Mouse (Mus musculus) cerebellum, adult 2 months (tissue): ENCODE results near the gene Swap70.

Experiments
- CTCF ChIP-seq: fragments of 200-500 bp; IDR thresholded peaks from 2 replicates; pipeline ENCODE4 v1.5.1; 2011; ENCODE audit warnings: low read depth, mild to moderate bottlenecking, control low read depth, low read length, moderate library complexity, borderline replicate concordance; ENCODE audit not compliant: insufficient read depth
- POLR2A ChIP-seq: fragments of 200-500 bp; IDR thresholded peaks from 2 replicates; pipeline ENCODE4 v1.6.1; 2011; ENCODE audit warnings: low read length, control low read depth, borderline replicate concordance; ENCODE audit not compliant: insufficient read depth

DNA sequence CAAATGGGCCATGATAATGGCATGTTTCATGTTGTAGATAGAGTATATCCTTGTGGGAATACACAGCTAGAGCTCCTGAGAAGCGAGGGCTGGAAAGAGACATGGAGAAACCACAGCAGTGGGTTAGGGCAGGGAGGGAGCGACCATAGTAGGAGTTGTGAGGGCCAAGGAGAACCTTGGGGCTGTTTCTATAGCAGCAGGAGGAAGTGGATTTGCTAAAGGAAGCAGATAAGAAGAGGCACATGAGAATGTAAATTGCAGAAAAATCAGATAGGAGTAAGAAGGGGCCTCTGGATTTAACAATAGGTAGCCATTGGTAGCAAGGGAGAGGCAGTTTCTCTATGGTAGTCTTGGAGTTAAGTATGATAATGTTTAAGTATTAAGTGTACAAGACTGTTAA is 35.5 kb downstream of the Swap70 start:
- no peak for TF ChIP-seq POLR2A
- TF ChIP-seq CTCF: no peak
